Mouse (Mus musculus) MEL (cell line): ENCODE results near the gene Safb.

Experiments used
- CHD2 ChIP-seq: IDR thresholded peaks from 2 replicates; pipeline ENCODE4 v1.6.1; 2011; ENCODE audit warnings: low read length, improper control_type of control experiment
- CTCF ChIP-seq, 3 experiments: IDR thresholded peaks in 2 of 3; conservative IDR thresholded peaks in 1 of 3; 2 replicates each; pipeline ENCODE4 v1.5.1; 2011 to 2012; ENCODE audit warnings: low read length in 3 of 3, low read depth in 2 of 3, mild to moderate bottlenecking in 2 of 3, improper control_type of control experiment in 1 of 3, inconsistent platforms in 1 of 3, mixed read lengths in 1 of 3, moderate library complexity in 1 of 3; ENCODE audit not compliant: control insufficient read depth in 1 of 3, insufficient read depth in 1 of 3, poor library complexity in 1 of 3, severe bottlenecking in 1 of 3
- ELF1 ChIP-seq: IDR thresholded peaks from 2 replicates; pipeline ENCODE4 v1.6.1; 2014; ENCODE audit warnings: low read depth, mild to moderate bottlenecking, inconsistent platforms, low read length, improper control_type of control experiment, moderate library complexity
- POLR2AphosphoS2 ChIP-seq: IDR thresholded peaks from 2 replicates; pipeline ENCODE4 v1.6.1; 2011; ENCODE audit warnings: low read length, improper control_type of control experiment
- TAL1 ChIP-seq: IDR thresholded peaks from 2 replicates; pipeline ENCODE4 v1.6.1; 2012; ENCODE audit warnings: mild to moderate bottlenecking, inconsistent platforms, low read length, moderate library complexity, mixed read lengths

GRCm38 (mm10) chr17:56547846-56548604 lies 36.6 kb upstream of the Safb start:
- TF ChIP-seq CHD2 (no peak), CTCF (IDR thresholded peaks at IDR 0.05 in 2 of 3, conservative IDR thresholded peaks at IDR 0.05 in 1 of 3; ENCODE audit: control insufficient read depth in 1 of 3, insufficient read depth in 1 of 3, low read depth in 2 of 3, low read length in 3 of 3, poor library complexity in 1 of 3, severe bottlenecking in 1 of 3) (peak; percentile 59 to 73 (median 61)), ELF1 (0 out of 2 replicates have a peak, but pooled peaks have one; percentile 11), TAL1 (no peak), POLR2AphosphoS2 (no peak)
